Mouse (Mus musculus): ENCODE results near the gene Mlxip. TPM values are rescaled to one million over a fixed set of nuclear protein-coding genes. Genes with fewer than 3 reads are reported as not detected.

Mlxip gene
- polyA plus RNA-seq, 1 experiment from 2014 or later, result 12.6 TPM

DNA sequence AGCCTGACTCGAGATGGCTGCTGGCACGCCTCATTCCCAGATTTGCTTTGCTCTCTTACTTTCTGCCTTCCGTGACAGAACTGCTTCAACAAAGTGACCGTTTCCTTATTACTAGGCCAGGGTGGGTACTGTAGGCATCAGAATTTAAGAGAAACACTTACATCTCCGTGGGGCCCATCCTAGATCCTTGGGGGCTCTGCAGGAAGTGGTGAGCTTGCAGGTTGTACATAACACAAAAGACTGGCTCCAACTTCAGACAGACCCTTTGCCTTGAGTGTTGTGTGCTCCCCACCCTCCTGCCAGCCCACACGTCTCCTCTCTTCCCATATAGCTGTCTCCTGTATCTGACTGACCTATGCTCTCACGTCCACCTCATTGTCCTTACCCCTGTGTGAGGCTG, 57.3 kb downstream of the Mlxip start:
- ATAC-seq (ENCODE audit: insufficient number of reproducible peaks, insufficient read depth, low FRiP score, low read depth), result no peak
- no peak overlapping the region for H3K4me2 ChIP-seq (ENCODE audit: low read length)
- no peak overlapping the region for H3K9ac ChIP-seq (ENCODE audit: low read length)
- no peaks in the 10 kb centered on the region for H3K27me3 ChIP-seq (ENCODE audit: control insufficient read depth, insufficient read depth, low read length)
- whole genome bisulfite sequencing, result 87% methylated on average over 7 of the region's 7 CpGs
- H3K9me3 ChIP-seq (ENCODE audit: control insufficient read depth, low read length), result no peaks in the 10 kb centered on the region
- no peak overlapping the region for H3K27ac ChIP-seq (replicated peaks in 1 of 2; ENCODE audit: control insufficient read depth in 1 of 2, insufficient read depth in 1 of 2, low read depth in 2 of 2, low read length in 2 of 2)
- H3K4me3 ChIP-seq (ENCODE audit: control insufficient read depth in 1 of 2, insufficient read depth in 1 of 2, low read depth in 1 of 2, low read length in 2 of 2), result no peak overlapping the region
- H3K4me1 ChIP-seq (ENCODE audit: control insufficient read depth in 2 of 2, insufficient read depth in 2 of 2, low read length in 2 of 2), result no peaks in the 10 kb centered on the region
- peaks cover 93% of the 10 kb centered on the region for H3K36me3 ChIP-seq (ENCODE audit: control insufficient read depth, insufficient read depth, low read length)

DNA sequence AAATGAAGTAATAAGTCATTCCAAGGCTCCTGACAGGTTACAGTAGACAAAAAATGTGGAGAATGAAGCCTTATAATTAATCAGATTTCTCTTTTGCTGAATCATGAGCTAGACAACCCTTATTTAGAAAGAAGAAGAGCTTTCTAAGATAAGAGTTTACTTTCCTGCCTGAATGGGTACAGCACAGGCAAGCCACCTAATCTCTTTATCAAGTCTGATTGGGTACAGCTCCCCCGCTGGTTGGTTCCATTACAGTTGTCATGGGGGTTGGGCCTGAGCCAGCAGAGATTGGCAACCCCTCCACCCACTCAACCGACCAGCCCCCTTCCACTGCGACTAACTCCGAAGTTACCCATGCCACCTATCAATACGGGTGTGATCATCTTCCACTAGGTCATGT, 66.8 kb downstream of the Mlxip start:
- Histone ChIP-seq H3K27ac (replicated peaks in 1 of 2; ENCODE audit: control insufficient read depth in 1 of 2, insufficient read depth in 1 of 2, low read depth in 2 of 2, low read length in 2 of 2) (no peak overlapping the region), H3K9me3 (ENCODE audit: control insufficient read depth, low read length) (no peaks in the 10 kb centered on the region), H3K27me3 (ENCODE audit: control insufficient read depth, insufficient read depth, low read length) (no peaks in the 10 kb centered on the region), H3K9ac (ENCODE audit: low read length) (no peak overlapping the region), H3K36me3 (ENCODE audit: control insufficient read depth, insufficient read depth, low read length) (peaks cover 10% of the 10 kb centered on the region), H3K4me3 (ENCODE audit: control insufficient read depth in 1 of 2, insufficient read depth in 1 of 2, low read depth in 1 of 2, low read length in 2 of 2) (no peak overlapping the region), H3K4me1 (ENCODE audit: control insufficient read depth in 2 of 2, insufficient read depth in 2 of 2, low read length in 2 of 2) (no peaks in the 10 kb centered on the region), H3K4me2 (ENCODE audit: low read length) (no peak overlapping the region)
- no peak for ATAC-seq (ENCODE audit: insufficient number of reproducible peaks, insufficient read depth, low FRiP score, low read depth)
- WGBS, result 28% methylated on average over 5 of the region's 5 CpGs

DNA sequence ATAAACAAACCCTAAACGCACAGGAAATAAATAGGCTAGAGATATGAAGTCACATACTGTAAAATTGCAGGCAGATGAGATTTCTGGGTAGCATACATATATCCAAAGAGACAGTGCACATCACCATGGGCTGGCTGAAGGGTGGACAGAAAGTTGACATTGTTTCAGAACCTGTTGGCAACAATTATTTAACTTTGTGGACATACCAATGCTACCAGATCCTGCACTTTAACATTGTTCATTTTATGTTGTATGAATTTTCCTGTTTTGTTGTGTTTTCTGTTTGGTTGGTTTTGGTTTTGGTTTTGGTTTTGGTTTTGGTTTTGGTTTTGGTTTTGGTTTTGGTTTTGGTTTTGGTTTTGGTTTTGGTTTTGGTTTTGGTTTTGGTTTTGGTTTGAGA, 70.0 kb downstream of the Mlxip start:
- H3K9me3 ChIP-seq (ENCODE audit: control insufficient read depth, low read length), result no peaks in the 10 kb centered on the region
- no peaks in the 10 kb centered on the region for H3K4me1 ChIP-seq (ENCODE audit: control insufficient read depth in 2 of 2, insufficient read depth in 2 of 2, low read length in 2 of 2)
- no peaks in the 10 kb centered on the region for H3K27me3 ChIP-seq (ENCODE audit: control insufficient read depth, insufficient read depth, low read length)
- no peak overlapping the region for H3K4me2 ChIP-seq (ENCODE audit: low read length)
- H3K4me3 ChIP-seq (ENCODE audit: control insufficient read depth in 1 of 2, insufficient read depth in 1 of 2, low read depth in 1 of 2, low read length in 2 of 2), result no peak overlapping the region
- H3K9ac ChIP-seq (ENCODE audit: low read length), result no peak overlapping the region
- H3K27ac ChIP-seq (replicated peaks in 1 of 2; ENCODE audit: control insufficient read depth in 1 of 2, insufficient read depth in 1 of 2, low read depth in 2 of 2, low read length in 2 of 2), result no peak overlapping the region
- 86% methylated on average over 1 of the region's 1 CpGs for WGBS
- ATAC-seq (ENCODE audit: insufficient number of reproducible peaks, insufficient read depth, low FRiP score, low read depth), result no peak
- H3K36me3 ChIP-seq (ENCODE audit: control insufficient read depth, insufficient read depth, low read length), result no peaks in the 10 kb centered on the region

DNA sequence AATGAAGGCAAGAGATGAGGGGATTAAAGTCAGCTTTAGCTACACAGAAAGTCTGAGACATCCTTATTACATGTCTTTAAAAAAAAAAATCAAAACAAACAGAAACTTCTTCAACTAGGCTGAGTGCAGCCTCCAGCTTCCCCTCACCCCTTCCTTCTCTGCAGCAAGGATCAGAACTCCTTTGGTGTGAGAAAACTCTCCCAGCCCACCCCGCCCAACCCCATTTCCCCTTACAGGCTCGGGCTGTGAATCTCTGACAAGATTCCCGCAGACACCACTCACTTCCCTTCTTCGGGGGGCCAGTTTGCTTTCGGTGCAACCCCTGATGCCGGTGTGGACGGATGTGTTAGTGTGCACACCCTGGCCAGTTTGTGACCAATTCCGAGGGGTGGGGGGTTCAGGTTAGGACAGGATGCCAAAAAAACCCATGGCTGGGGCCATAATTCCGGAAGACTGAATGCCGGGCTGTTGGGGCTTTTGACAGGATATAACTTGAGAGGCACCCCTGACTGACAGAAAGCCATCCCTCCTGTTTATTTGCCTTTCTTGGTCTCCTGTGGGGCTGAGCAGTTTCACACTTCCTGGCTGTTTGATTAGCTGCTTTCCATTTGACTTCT, 76.3 kb downstream of the Mlxip start:
- H3K4me1 ChIP-seq (ENCODE audit: control insufficient read depth in 2 of 2, insufficient read depth in 2 of 2, low read length in 2 of 2), result peaks cover 9 to 16% of the 10 kb centered on the region in 2 experiments; a peak in 3 of 4 replicates
- peak overlapping the region; percentile 27 to 36; a peak in 3 of 4 replicates for H3K4me3 ChIP-seq (ENCODE audit: control insufficient read depth in 1 of 2, insufficient read depth in 1 of 2, low read depth in 1 of 2, low read length in 2 of 2)
- H3K27ac ChIP-seq (replicated peaks in 1 of 2; ENCODE audit: control insufficient read depth in 1 of 2, insufficient read depth in 1 of 2, low read depth in 2 of 2, low read length in 2 of 2), result peak overlapping the region; percentile 28 to 34; a peak in 1 of 4 replicates
- H3K36me3 ChIP-seq (ENCODE audit: control insufficient read depth, insufficient read depth, low read length), result no peaks in the 10 kb centered on the region
- no peaks in the 10 kb centered on the region for H3K27me3 ChIP-seq (ENCODE audit: control insufficient read depth, insufficient read depth, low read length)
- no peak for ATAC-seq (ENCODE audit: insufficient number of reproducible peaks, insufficient read depth, low FRiP score, low read depth)
- peak overlapping the region; percentile 56 for H3K4me2 ChIP-seq (ENCODE audit: low read length)
- WGBS, result 8% methylated on average over 10 of the region's 10 CpGs
- peak overlapping the region; percentile 13; the same call in 1 of the 2 replicates for H3K9ac ChIP-seq (ENCODE audit: low read length)
- H3K9me3 ChIP-seq (ENCODE audit: control insufficient read depth, low read length), result no peaks in the 10 kb centered on the region

DNA sequence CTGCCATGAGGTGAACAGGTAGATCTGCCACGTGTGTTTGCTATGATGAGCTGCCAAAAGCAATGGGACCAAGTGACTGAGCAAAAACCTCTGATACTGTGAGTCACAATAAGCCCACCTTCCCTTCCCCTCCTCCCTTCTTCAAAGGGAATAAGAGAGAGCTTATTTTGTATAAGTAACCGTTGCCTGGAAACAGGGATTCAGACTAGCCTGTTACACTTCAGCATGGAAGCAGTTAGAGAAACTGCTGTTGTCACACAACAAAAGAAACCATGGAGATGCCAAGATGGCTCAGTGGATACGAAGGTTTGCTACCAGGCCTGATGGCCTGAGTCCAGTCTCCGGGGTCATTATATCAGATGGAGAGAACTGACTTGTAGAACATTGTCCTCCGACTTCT, 79.2 kb downstream of the Mlxip start:
- H3K4me3 ChIP-seq (ENCODE audit: control insufficient read depth in 1 of 2, insufficient read depth in 1 of 2, low read depth in 1 of 2, low read length in 2 of 2), result no peak overlapping the region
- no peaks in the 10 kb centered on the region for H3K9me3 ChIP-seq (ENCODE audit: control insufficient read depth, low read length)
- no peaks in the 10 kb centered on the region for H3K27me3 ChIP-seq (ENCODE audit: control insufficient read depth, insufficient read depth, low read length)
- H3K27ac ChIP-seq (replicated peaks in 1 of 2; ENCODE audit: control insufficient read depth in 1 of 2, insufficient read depth in 1 of 2, low read depth in 2 of 2, low read length in 2 of 2), result no peak overlapping the region
- peaks cover 9 to 16% of the 10 kb centered on the region in 2 experiments; a peak in 3 of 4 replicates for H3K4me1 ChIP-seq (ENCODE audit: control insufficient read depth in 2 of 2, insufficient read depth in 2 of 2, low read length in 2 of 2)
- no peaks in the 10 kb centered on the region for H3K36me3 ChIP-seq (ENCODE audit: control insufficient read depth, insufficient read depth, low read length)
- H3K4me2 ChIP-seq (ENCODE audit: low read length), result no peak overlapping the region
- ATAC-seq (ENCODE audit: insufficient number of reproducible peaks, insufficient read depth, low FRiP score, low read depth), result no peak
- WGBS, result 84% methylated on average over 5 of the region's 5 CpGs
- H3K9ac ChIP-seq (ENCODE audit: low read length), result no peak overlapping the region

DNA sequence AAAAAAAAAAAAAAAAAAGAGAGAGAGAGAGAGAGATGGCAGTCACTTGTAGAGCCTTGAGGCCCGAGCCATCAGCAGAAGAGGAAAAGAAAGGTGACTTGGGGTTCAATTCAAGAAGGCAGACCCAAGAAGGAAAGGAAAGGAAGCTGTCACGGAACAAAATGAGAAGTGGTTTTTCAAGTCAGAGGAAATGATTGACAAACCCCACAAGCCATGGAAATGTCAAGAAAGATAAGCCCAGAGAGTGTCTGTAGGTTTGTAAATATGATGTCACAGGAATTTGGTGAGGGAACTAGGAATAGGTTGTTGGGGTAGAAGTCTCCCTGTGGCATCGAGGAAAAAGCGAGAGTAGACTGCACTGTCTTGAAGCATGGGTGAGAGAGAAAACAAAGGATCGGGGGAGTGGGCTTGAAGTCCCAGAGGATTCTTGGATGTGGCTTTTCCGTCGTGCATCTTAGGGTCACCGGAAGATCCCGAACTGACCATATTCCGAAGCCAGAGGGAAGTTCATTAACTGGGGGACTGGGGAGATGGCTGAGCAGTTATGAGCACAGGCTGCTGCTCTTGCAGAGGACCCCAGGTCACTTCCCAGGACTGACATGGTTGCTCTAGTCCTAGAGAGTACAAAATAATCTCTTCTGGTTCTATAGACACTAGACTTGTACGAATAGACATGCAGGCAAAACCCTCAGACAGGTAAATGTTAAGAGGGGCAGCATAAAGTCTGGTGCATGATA, 93.2 kb downstream of the Mlxip start:
- 70% methylated on average over 11 of the region's 11 CpGs for WGBS
- H3K27me3 ChIP-seq (ENCODE audit: control insufficient read depth, insufficient read depth, low read length), result no peaks in the 10 kb centered on the region
- H3K27ac ChIP-seq (replicated peaks in 1 of 2; ENCODE audit: control insufficient read depth in 1 of 2, insufficient read depth in 1 of 2, low read depth in 2 of 2, low read length in 2 of 2), result no peak overlapping the region
- H3K4me2 ChIP-seq (ENCODE audit: low read length), result no peak overlapping the region
- H3K9ac ChIP-seq (ENCODE audit: low read length), result no peak overlapping the region
- ATAC-seq (ENCODE audit: insufficient number of reproducible peaks, insufficient read depth, low FRiP score, low read depth), result no peak
- no peak overlapping the region for H3K4me3 ChIP-seq (ENCODE audit: control insufficient read depth in 1 of 2, insufficient read depth in 1 of 2, low read depth in 1 of 2, low read length in 2 of 2)
- H3K4me1 ChIP-seq (ENCODE audit: control insufficient read depth in 2 of 2, insufficient read depth in 2 of 2, low read length in 2 of 2), result peaks cover 3 to 10% of the 10 kb centered on the region in 2 experiments
- H3K36me3 ChIP-seq (ENCODE audit: control insufficient read depth, insufficient read depth, low read length), result no peaks in the 10 kb centered on the region
- H3K9me3 ChIP-seq (ENCODE audit: control insufficient read depth, low read length), result no peaks in the 10 kb centered on the region

DNA sequence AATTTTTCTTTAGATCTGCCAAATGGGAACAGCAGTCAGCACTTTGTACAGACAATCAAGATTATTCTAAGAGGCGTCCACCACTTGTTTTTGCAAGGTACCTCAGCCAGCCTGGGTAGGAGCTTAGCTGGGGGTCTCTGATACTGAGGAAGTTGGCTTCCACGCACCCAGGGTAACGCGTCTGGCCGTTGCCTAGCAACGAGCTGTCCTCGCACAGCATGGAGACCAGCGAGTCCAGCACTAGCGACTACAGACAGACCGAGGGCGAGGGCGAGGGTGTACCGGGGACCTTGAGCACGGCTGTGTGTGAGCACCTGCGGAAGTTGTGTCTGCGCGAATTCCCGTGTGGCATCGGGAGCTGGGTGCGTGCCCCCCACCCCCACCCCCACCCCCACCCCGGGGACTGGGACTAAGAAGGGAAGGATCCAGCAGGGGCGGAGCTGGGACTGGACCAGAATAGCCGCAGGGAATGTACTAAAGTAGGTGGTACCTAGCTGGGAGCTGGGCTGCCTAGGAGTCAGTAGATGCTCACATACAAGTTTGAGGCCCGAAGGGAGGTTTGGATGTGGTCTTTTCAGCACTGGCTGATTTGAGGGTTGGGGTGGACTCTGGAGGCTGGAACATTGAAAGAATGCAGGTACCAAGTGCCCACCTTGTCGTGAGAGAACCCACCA, 94.7 kb downstream of the Mlxip start, which contains the start of the genes Lrrc43 and Il31:
TSS of gene Lrrc43 (plus strand) at position 194 of the 674 bp plus-strand sequence.
TSS of gene Il31 (minus strand) at position 378 of the 674 bp plus-strand sequence.
- ATAC-seq (ENCODE audit: insufficient number of reproducible peaks, insufficient read depth, low FRiP score, low read depth), result no peak
- no peak within 1 kb of the TSS for H3K9ac ChIP-seq (ENCODE audit: low read length)
- peak within 1 kb of the TSS; percentile 60 for H3K4me2 ChIP-seq (ENCODE audit: low read length)
- H3K9me3 ChIP-seq (ENCODE audit: control insufficient read depth, low read length), result no peaks in the 10 kb centered on the region
- WGBS, result 6% methylated on average over 25 of the region's 25 CpGs
- no peaks in the 10 kb centered on the region for H3K36me3 ChIP-seq (ENCODE audit: control insufficient read depth, insufficient read depth, low read length)
- no peak within 1 kb of the TSS for H3K27ac ChIP-seq (replicated peaks in 1 of 2; ENCODE audit: control insufficient read depth in 1 of 2, insufficient read depth in 1 of 2, low read depth in 2 of 2, low read length in 2 of 2)
- peak within 1 kb of the TSS in 1 of 2 experiments; percentile 17; a peak in 1 of 4 replicates for H3K4me3 ChIP-seq (ENCODE audit: control insufficient read depth in 1 of 2, insufficient read depth in 1 of 2, low read depth in 1 of 2, low read length in 2 of 2)
- H3K27me3 ChIP-seq (ENCODE audit: control insufficient read depth, insufficient read depth, low read length), result no peaks in the 10 kb centered on the region
- peaks cover 3 to 10% of the 10 kb centered on the region in 2 experiments for H3K4me1 ChIP-seq (ENCODE audit: control insufficient read depth in 2 of 2, insufficient read depth in 2 of 2, low read length in 2 of 2)
